Mouse (Mus musculus): ENCODE results near the gene Ggct. TPM values are rescaled to one million over a fixed set of nuclear protein-coding genes. Genes with fewer than 3 reads are reported as not detected.
"Not testable (repeated sequence)": the region's sequence is repeated elsewhere in the genome, so short reads cannot be mapped to it uniquely, and the experiment has no call there.

Gene Ggct
- total RNA-seq, 2 experiments from 2014 or later, result 8.8 to 8.9 TPM

- intact Hi-C loops (cut with DNase I), result no loop called here
- DNase-seq, result no peak
Observed at GRCm38 (mm10) chr6:54956425-54956824, 36.3 kb downstream of the Ggct start.

GRCm38 (mm10) chr6:54955949-54956348, 36.8 kb downstream of the Ggct start:
- intact Hi-C loops (cut with DNase I), result no loop called here
- DNase-seq, result no peak

- no peak for DNase-seq
- intact Hi-C loops (cut with DNase I), result no loop called here
Observed at GRCm38 (mm10) chr6:54954659-54955414, 37.9 kb downstream of the Ggct start.

- DNase-seq; intact Hi-C loops (cut with DNase I): not testable (repeated sequence)
Observed at GRCm38 (mm10) chr6:54953399-54953798, 39.4 kb downstream of the Ggct start.

- DNase-seq, result no peak
- intact Hi-C loops (cut with DNase I), result no loop called here
Observed at GRCm38 (mm10) chr6:54952542-54952941, 40.2 kb downstream of the Ggct start.

- no peak for DNase-seq
- intact Hi-C loops (cut with DNase I), result no loop called here
Observed at GRCm38 (mm10) chr6:54948682-54949081, 44.1 kb downstream of the Ggct start.

GRCm38 (mm10) chr6:54946241-54946953, 46.4 kb downstream of the Ggct start:
- intact Hi-C loops (cut with DNase I), result no loop called here
- DNase-seq, result no peak

- intact Hi-C loops (cut with DNase I), result no loop called here
- DNase-seq, result no peak
Observed at GRCm38 (mm10) chr6:54944551-54944950, 48.2 kb downstream of the Ggct start.

GRCm38 (mm10) chr6:54943753-54944152, 49.0 kb downstream of the Ggct start:
- no peak for DNase-seq
- intact Hi-C loops (cut with DNase I), result no loop called here

- no peak for DNase-seq
- intact Hi-C loops (cut with DNase I), result no loop called here
Observed at GRCm38 (mm10) chr6:54943292-54943691, 49.5 kb downstream of the Ggct start.

- intact Hi-C loops (cut with DNase I), result no loop called here
Observed at GRCm38 (mm10) chr6:54941149-54941548, 51.6 kb downstream of the Ggct start.

GRCm38 (mm10) chr6:54940126-54940525, 52.6 kb downstream of the Ggct start:
- intact Hi-C loops (cut with DNase I), result no loop called here
- DNase-seq, result no peak

More at GRCm38 (mm10) chr6:54941149-54941548, 51.6 kb downstream of the Ggct start:
- no peak for DNase-seq

GRCm38 (mm10) chr6:54939631-54940030, 53.1 kb downstream of the Ggct start:
- peak in 1 of 2 experiments; percentile 53 for DNase-seq
- intact Hi-C loops (cut with DNase I), result no loop called here

- DNase-seq, result no peak
- intact Hi-C loops (cut with DNase I), result no loop called here
Observed at GRCm38 (mm10) chr6:54936496-54936895, 56.3 kb downstream of the Ggct start.

- intact Hi-C loops (cut with DNase I), result loop anchor here (2.0 kb wide), 1 partner anchor 70 kb away; no protein-coding TSS in a partner anchor
- DNase-seq, result peak in 1 of 2 experiments; percentile 6
Observed at GRCm38 (mm10) chr6:54934930-54935329, 57.8 kb downstream of the Ggct start.

- intact Hi-C loops (cut with DNase I), result loop anchor here (2.0 kb wide), 1 partner anchor 70 kb away; no protein-coding TSS in a partner anchor
- no peak for DNase-seq
Observed at GRCm38 (mm10) chr6:54934313-54934712, 58.4 kb downstream of the Ggct start.

GRCm38 (mm10) chr6:54933866-54934265, 58.9 kb downstream of the Ggct start:
- intact Hi-C loops (cut with DNase I), result loop anchor here (2.0 kb wide), 1 partner anchor 71 kb away; no protein-coding TSS in a partner anchor
- no peak for DNase-seq

GRCm38 (mm10) chr6:54933216-54933615, 59.5 kb downstream of the Ggct start:
- intact Hi-C loops (cut with DNase I), result no loop called here
- DNase-seq, result no peak

Data from gastrocnemius, postnatal 36 days (tissue).